Mouse (Mus musculus): ENCODE measurements around the gene Ccdc9b.

The Ccdc9b gene

GRCm38 (mm10) chr2:118711038-118711494, 51.4 kb downstream of the Ccdc9b start:
- peak; percentile 44 for DNase-seq (ENCODE audit: low read depth, low spot score)

- DNase-seq (ENCODE audit: low read depth, low spot score) = no peak
Observed at GRCm38 (mm10) chr2:118709655-118710221, 52.7 kb downstream of the Ccdc9b start.

- DNase-seq (ENCODE audit: low read depth, low spot score) = no peak
Observed at GRCm38 (mm10) chr2:118708472-118708871, 54.0 kb downstream of the Ccdc9b start.

- DNase-seq (ENCODE audit: low read depth, low spot score) = no peak
Observed at GRCm38 (mm10) chr2:118706436-118706835, 56.0 kb downstream of the Ccdc9b start.

Measured in R1 (cell line).